Mouse (Mus musculus) limb, embryonic 13.5 days (tissue): ENCODE data around the gene Stk39. TPM values are rescaled to one million over a fixed set of nuclear protein-coding genes. Genes with fewer than 3 reads are reported as not detected.
"Not testable (repeated sequence)": the region's sequence is repeated elsewhere in the genome, so short reads cannot be mapped to it uniquely, and the experiment has no call there.

ENCODE experiments used
- ATAC-seq: fragments of 200-750 bp; cut with Nextera tagmentation; 2 replicates; pipeline ENCODE4 v1.8.0; 2017; ENCODE audit warnings: low read depth, moderate number of reproducible peaks, moderate TSS enrichment; ENCODE audit not compliant: low FRiP score
- H3K27ac ChIP-seq: fragments of 300-500 bp; sonication (generic); 2 replicates; pipeline ENCODE4 v1.5.1; 2015; ENCODE audit warnings: inconsistent platforms, mild to moderate bottlenecking, moderate library complexity
- H3K27me3 ChIP-seq: fragments of 300-500 bp; sonication (generic); 2 replicates; pipeline ENCODE4 v1.6.1; 2015; ENCODE audit warnings: mild to moderate bottlenecking, inconsistent platforms
- H3K36me3 ChIP-seq: fragments of 300-500 bp; sonication (generic); 2 replicates; pipeline ENCODE4 v1.6.1; 2015; ENCODE audit warnings: inconsistent platforms, mild to moderate bottlenecking, moderate library complexity
- H3K4me1 ChIP-seq: fragments of 300-500 bp; sonication (generic); 2 replicates; pipeline ENCODE4 v1.6.1; 2015; ENCODE audit warnings: inconsistent platforms
- H3K4me2 ChIP-seq: fragments of 300-500 bp; sonication (generic); replicated peaks from 2 replicates; pipeline ENCODE4 v1.6.1; 2015; ENCODE audit warnings: inconsistent platforms, mild to moderate bottlenecking, moderate library complexity
- H3K4me3 ChIP-seq: fragments of 300-500 bp; sonication (generic); 2 replicates; pipeline ENCODE4 v1.5.1; 2015; ENCODE audit warnings: moderate library complexity, mild to moderate bottlenecking, inconsistent platforms
- H3K9ac ChIP-seq: fragments of 300-500 bp; sonication (generic); 2 replicates; pipeline ENCODE4 v1.6.1; 2015; ENCODE audit warnings: mild to moderate bottlenecking, inconsistent platforms
- H3K9me3 ChIP-seq: fragments of 300-500 bp; sonication (generic); 2 replicates; pipeline ENCODE4 v1.6.1; 2016; ENCODE audit warnings: inconsistent platforms
- WGBS: fragments of 180-500 bp; shearing (Covaris S2); methylation state at CpG from one replicate; pipeline ENCODE4 v1.1.7; 2015; 5-methylcytosine and 5-hydroxymethylcytosine counted together
- polyA plus RNA-seq: library from polyadenylated mRNA; unstranded; fragments of >200 nt; fragmentation: Nextera tagmentation; extraction: Ambion mirVana; gene quantifications from 2 replicates; pipeline ENCODE4 v1.2.1, GENCODE M21; 2015

Gene Stk39
- polyA plus RNA-seq, 1 experiment from 2014 or later = 14.8 TPM

DNA sequence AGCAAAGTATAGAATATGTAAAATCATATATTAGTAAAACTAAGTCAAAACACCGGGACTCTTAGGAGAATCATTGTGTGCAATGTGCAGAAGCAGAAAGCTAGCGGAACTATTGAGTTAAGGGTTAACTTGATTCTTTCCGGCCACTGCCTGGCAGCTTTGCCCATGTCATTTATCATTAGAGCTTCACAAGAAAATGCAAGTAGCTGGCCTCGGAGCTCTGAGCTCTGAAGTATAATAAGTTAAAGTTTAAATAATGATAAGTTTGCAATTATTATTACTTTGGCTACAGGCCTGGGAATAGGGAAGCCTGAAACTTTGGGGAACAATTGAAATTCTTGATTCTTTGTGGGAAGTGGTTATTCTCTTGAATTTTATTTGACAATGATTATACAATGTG, 232.7 kb downstream of the Stk39 start:
- WGBS = 46% methylated on average over 4 of the region's 4 CpGs
- not testable (repeated sequence) for ATAC-seq

DNA sequence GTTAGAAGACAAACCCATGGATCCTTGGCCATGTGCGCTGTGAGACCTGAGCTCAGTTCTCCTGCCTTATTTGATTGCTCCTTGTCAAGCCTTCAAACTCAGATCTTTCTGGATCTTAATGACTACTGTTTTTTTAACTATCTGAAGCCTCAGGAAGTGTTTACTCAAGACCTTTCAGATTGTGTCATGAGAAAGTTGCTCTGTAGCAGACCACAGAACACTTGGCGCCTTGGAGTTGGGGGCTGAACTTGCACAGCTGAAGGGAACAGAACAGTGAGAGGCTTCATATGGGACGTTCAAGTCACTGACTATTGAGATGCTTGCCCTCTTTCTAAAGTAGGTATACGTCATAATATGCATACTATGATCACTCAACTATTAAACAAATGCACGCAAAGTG, 239.1 kb downstream of the Stk39 start:
- H3K4me2 ChIP-seq = no peak overlapping the region
- no peak for ATAC-seq
- no peaks in the 10 kb centered on the region for H3K27me3 ChIP-seq
- H3K9me3 ChIP-seq = no peaks in the 10 kb centered on the region
- H3K4me3 ChIP-seq = no peak overlapping the region
- no peak overlapping the region for H3K27ac ChIP-seq
- no peaks in the 10 kb centered on the region for H3K4me1 ChIP-seq
- no peak overlapping the region for H3K9ac ChIP-seq
- peaks cover 8% of the 10 kb centered on the region; the same call in 1 of the 2 replicates for H3K36me3 ChIP-seq
- 89% methylated on average over 5 of the region's 5 CpGs for WGBS

More for the DNA sequence above, 232.7 kb downstream of the Stk39 start:
- not testable (repeated sequence) for H3K4me1 ChIP-seq, H3K27me3 ChIP-seq, H3K4me2 ChIP-seq, H3K4me3 ChIP-seq, H3K9ac ChIP-seq, H3K36me3 ChIP-seq, H3K9me3 ChIP-seq, H3K27ac ChIP-seq

DNA sequence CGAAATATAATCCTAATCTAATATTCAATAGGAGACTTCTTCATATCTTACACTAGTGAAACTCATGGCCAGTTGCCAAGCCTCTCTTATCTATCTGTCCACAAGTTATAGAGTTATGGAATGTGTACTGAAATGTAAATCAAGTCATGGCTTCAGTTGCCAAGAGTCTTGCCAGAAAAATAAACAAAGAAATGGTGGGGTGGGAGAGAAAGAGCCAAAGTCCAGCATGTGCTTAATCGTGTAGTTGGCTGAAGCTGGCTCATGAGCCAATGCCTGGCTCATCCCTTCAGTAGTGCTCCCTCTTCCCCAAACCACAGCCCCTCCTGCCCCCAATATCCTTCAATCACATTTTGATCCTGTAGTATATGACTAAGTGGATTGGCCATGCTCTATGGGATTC, 242.2 kb downstream of the Stk39 start:
- Histone ChIP-seq H3K27ac (no peak overlapping the region), H3K27me3 (no peaks in the 10 kb centered on the region), H3K4me1 (no peaks in the 10 kb centered on the region), H3K36me3 (peaks cover 8% of the 10 kb centered on the region; the same call in 1 of the 2 replicates), H3K9ac (no peak overlapping the region), H3K4me3 (no peak overlapping the region), H3K4me2 (no peak overlapping the region), H3K9me3 (no peaks in the 10 kb centered on the region)
- 88% methylated on average over 2 of the region's 2 CpGs for WGBS
- no peak for ATAC-seq

DNA sequence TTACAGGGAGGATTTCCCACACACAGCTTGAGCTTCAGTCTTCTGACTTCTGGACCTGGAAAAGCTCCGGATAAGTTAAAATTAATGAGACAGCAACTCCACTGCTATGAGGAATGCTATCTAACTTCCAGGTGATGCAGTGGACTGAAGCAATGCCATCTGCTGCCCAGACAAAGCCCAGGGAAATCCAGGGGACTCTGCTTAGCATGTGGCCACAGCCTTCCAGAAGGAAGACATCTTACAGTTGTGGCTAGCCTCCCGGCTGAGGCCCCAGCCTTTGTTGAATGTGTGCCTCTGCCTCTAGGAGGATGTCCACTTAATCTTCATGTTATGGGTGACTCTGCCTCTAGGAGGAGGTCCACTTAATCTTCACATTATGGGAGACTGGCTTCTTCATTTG, 243.0 kb downstream of the Stk39 start:
- Histone ChIP-seq H3K27ac (no peak overlapping the region), H3K9me3 (no peaks in the 10 kb centered on the region), H3K36me3 (peaks cover 8% of the 10 kb centered on the region; the same call in 1 of the 2 replicates), H3K27me3 (no peaks in the 10 kb centered on the region), H3K4me2 (no peak overlapping the region), H3K9ac (no peak overlapping the region), H3K4me1 (no peaks in the 10 kb centered on the region), H3K4me3 (no peak overlapping the region)
- no peak for ATAC-seq
- 64% methylated on average over 2 of the region's 2 CpGs for WGBS

DNA sequence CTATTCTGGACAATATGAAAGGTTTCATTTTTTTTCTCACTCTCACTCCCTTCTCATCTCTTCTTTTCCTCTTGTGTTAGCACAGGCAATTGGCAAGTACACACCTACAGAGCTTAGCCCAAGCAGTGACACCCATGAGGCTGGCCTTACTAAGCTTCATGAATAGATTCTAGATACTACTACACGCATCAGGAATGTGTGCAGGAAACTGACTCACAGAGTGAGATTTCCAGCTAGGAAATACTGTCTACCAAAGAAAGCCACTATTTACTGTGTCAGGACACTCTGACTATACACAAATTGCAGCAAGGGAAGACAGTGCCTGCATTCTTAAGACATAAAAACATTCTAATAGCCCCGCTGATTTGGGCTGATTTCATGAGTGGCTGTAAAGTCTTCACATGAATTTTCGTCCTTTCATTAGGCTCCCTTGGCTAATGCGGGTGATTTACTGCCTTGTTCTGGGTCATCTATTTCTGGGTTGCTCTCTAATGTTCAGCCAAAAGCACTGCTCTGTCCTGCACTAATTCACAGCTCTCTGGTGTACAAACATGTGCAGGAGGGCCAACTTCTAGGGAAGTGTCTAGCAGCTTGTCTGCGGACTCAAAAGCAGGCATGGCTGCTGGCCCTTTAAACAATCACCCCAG, 249.7 kb downstream of the Stk39 start:
- Histone ChIP-seq H3K27ac (peak overlapping the region; percentile 44; the same call in 1 of the 2 replicates), H3K27me3 (no peaks in the 10 kb centered on the region), H3K9ac (no peak overlapping the region), H3K4me3 (no peak overlapping the region), H3K4me2 (no peak overlapping the region), H3K9me3 (no peaks in the 10 kb centered on the region), H3K36me3 (0 out of 2 replicates have a peak, but pooled peaks cover 5% of the 10 kb centered on the region), H3K4me1 (peaks cover 19% of the 10 kb centered on the region)
- WGBS = 27% methylated on average over 5 of the region's 5 CpGs
- peak; percentile 64 for ATAC-seq

DNA sequence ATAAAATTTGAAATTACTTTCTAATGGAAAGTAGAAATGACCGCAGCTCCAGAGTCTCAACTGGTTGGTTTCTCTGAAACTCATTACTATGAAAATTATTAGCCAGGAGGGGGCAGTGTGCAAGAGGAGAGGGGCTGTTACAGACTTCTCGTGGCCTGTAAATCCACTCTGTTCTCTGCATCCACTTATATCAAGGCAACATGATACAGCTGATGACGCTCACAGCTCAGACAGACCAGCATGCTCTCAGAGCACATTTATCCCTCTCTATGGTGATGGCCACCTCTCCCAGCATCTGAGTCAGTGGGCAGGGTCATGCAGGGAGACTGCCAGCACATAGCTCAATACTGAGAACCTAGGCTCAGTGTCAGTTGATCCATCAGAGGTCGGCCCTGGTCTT, 250.8 kb downstream of the Stk39 start:
- WGBS = 54% methylated on average over 4 of the region's 4 CpGs
- no peaks in the 10 kb centered on the region for H3K27me3 ChIP-seq
- H3K4me1 ChIP-seq = peaks cover 19% of the 10 kb centered on the region
- H3K27ac ChIP-seq = no peak overlapping the region
- no peaks in the 10 kb centered on the region for H3K9me3 ChIP-seq
- H3K4me3 ChIP-seq = no peak overlapping the region
- 0 out of 2 replicates have a peak, but pooled peaks cover 5% of the 10 kb centered on the region for H3K36me3 ChIP-seq
- no peak for ATAC-seq
- no peak overlapping the region for H3K4me2 ChIP-seq
- H3K9ac ChIP-seq = no peak overlapping the region

DNA sequence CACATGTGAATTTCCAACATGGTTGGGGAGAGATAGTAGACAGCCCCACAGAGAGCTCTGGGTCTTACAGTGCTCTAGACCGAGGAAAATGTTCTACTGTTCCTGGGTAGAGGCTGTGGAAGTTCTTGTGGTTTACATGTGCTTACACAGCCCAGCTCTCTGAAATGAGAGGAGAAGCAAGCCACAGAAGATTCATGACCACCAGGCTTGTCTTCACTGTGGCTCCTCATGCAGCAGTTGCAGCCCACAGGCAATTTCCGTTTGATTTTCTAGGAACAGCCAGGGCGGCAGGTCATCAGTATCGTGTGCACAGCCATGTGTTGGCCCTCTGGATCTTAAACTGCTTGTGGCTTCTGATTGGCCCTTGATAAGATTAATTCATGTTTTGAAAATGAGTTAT, 252.2 kb downstream of the Stk39 start:
- Histone ChIP-seq H3K4me1 (peaks cover 19% of the 10 kb centered on the region), H3K9me3 (no peaks in the 10 kb centered on the region), H3K4me2 (no peak overlapping the region), H3K27ac (no peak overlapping the region), H3K27me3 (no peaks in the 10 kb centered on the region), H3K9ac (no peak overlapping the region), H3K36me3 (0 out of 2 replicates have a peak, but pooled peaks cover 5% of the 10 kb centered on the region), H3K4me3 (no peak overlapping the region)
- ATAC-seq = no peak
- 79% methylated on average over 4 of the region's 4 CpGs for WGBS

DNA sequence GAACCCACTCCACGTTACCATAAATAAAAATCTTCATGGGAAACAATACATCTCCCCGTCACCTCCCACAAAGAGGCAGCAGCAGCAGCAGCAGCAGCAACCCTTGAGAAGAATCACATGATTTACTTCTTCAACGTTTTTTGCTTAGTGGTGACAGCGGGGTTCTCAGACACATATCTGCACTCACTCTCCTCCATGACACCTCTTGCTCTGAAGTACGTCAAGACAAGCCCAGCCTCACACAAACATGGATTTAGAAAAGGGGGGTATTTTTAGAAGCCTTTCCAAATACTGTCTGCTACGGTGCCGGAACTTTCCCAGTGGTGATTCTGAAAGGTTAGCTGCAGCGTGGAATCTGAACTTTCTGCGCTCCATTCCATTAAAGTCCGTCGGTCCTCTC, 256.9 kb downstream of the Stk39 start:
- 87% methylated on average over 11 of the region's 11 CpGs for WGBS
- H3K36me3 ChIP-seq = 0 out of 2 replicates have a peak, but pooled peaks cover 5% of the 10 kb centered on the region

DNA sequence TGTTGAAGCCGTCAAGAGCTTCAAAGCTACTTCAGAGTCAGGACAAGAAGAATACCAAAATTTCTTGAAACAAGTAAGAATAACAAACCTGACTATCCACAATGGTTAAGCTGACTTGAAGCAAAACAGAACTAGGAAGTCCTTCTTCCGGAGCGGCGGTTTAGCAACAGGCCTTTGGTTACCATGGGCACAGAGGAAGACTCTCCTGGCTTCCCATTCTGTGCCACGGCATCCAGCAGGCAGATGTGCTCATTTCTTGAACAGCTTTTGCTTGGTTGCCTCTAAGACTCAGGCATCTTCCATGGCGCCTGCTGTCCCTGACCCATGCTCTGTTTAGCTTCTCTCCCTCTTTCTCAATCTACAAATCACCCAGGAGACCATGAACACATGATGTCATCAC, 257.7 kb downstream of the Stk39 start:
- H3K4me1 ChIP-seq = 0 out of 2 replicates have a peak, but pooled peaks cover 4% of the 10 kb centered on the region
- H3K4me3 ChIP-seq = no peak overlapping the region
- H3K4me2 ChIP-seq = no peak overlapping the region
- H3K9ac ChIP-seq = no peak overlapping the region
- ATAC-seq = no peak
- H3K27ac ChIP-seq = no peak overlapping the region
- no peaks in the 10 kb centered on the region for H3K9me3 ChIP-seq
- H3K27me3 ChIP-seq = no peaks in the 10 kb centered on the region
- H3K36me3 ChIP-seq = 0 out of 2 replicates have a peak, but pooled peaks cover 5% of the 10 kb centered on the region
- 91% methylated on average over 6 of the region's 6 CpGs for WGBS

More for the DNA sequence above, 256.9 kb downstream of the Stk39 start:
- no peak overlapping the region for H3K4me3 ChIP-seq
- no peak overlapping the region for H3K27ac ChIP-seq
- H3K9ac ChIP-seq = no peak overlapping the region
- no peak overlapping the region for H3K4me2 ChIP-seq
- H3K9me3 ChIP-seq = no peaks in the 10 kb centered on the region
- no peak for ATAC-seq
- H3K4me1 ChIP-seq = 0 out of 2 replicates have a peak, but pooled peaks cover 4% of the 10 kb centered on the region
- no peaks in the 10 kb centered on the region for H3K27me3 ChIP-seq

DNA sequence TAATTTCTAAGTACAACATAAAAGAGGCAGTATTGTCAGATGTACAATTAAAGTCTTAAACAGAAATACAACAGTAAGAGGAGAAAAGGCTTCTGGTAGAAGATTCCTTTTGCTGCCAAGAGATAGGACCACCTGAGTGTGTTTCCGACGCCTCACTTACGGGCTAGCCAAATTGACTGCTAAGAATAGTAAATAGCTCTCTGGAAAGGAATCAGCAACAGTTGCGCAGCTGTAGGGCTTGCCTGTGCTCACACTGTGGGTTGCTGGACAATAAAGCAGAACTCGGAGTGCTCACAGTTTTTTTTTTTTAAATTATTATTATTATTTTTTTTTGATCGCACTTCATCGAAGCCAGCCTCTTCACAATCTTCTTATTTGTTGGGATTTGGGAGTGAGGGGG, 260.6 kb downstream of the Stk39 start:
- Histone ChIP-seq H3K4me2 (no peak overlapping the region), H3K4me1 (0 out of 2 replicates have a peak, but pooled peaks cover 4% of the 10 kb centered on the region), H3K27ac (no peak overlapping the region), H3K9ac (no peak overlapping the region), H3K27me3 (no peaks in the 10 kb centered on the region), H3K9me3 (no peaks in the 10 kb centered on the region), H3K4me3 (no peak overlapping the region), H3K36me3 (no peaks in the 10 kb centered on the region)
- WGBS = 71% methylated on average over 7 of the region's 7 CpGs
- ATAC-seq = no peak

DNA sequence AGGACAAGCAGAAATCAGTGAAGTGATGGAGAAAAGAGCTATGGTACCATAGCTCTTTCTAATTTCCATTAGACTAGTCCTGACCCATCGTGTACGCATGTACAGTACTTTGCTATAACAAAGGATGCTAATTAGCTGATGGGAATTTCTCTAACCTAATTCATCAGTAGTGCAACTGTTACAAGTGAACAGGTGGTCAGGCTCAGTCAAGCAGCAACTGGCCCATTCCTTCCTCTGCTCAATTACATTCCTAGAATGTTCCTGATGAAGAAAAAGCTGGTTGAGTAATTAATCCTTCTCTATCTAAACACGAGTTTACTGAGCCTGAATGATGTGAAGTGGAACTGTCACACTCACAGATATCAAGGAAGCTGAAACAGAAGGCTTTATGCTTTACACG, 275.8 kb downstream of the Stk39 start:
- no peaks in the 10 kb centered on the region for H3K27me3 ChIP-seq
- no peak overlapping the region for H3K4me2 ChIP-seq
- no peak overlapping the region for H3K9ac ChIP-seq
- H3K36me3 ChIP-seq = no peaks in the 10 kb centered on the region
- no peak for ATAC-seq
- no peak overlapping the region for H3K27ac ChIP-seq
- no peak overlapping the region for H3K4me3 ChIP-seq
- no peaks in the 10 kb centered on the region for H3K4me1 ChIP-seq
- no peaks in the 10 kb centered on the region for H3K9me3 ChIP-seq
- 66% methylated on average over 4 of the region's 4 CpGs for WGBS

DNA sequence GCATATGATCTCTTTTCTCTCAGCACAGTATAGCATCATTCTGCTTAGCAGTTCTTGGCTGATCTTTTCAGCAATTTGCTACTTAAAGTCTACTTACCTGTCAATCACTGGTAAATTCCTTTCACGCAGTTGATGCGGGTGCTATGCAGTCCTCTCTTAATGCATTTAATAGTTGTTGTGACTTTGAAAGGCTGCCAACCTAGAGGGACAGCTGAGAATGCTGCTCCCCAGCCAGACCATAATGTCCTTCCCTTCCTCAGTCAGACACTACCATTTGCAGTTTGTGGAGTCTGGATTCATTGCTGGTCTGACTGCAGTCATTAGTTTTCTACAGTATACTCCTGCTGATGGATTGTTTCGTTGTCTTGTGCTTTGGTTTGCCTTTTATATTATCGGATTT, 277.6 kb downstream of the Stk39 start:
- Histone ChIP-seq H3K4me3 (no peak overlapping the region), H3K4me2 (no peak overlapping the region), H3K36me3 (no peaks in the 10 kb centered on the region), H3K9ac (no peak overlapping the region), H3K9me3 (no peaks in the 10 kb centered on the region), H3K27me3 (no peaks in the 10 kb centered on the region), H3K27ac (no peak overlapping the region), H3K4me1 (no peaks in the 10 kb centered on the region)
- no peak for ATAC-seq
- 83% methylated on average over 4 of the region's 4 CpGs for WGBS

DNA sequence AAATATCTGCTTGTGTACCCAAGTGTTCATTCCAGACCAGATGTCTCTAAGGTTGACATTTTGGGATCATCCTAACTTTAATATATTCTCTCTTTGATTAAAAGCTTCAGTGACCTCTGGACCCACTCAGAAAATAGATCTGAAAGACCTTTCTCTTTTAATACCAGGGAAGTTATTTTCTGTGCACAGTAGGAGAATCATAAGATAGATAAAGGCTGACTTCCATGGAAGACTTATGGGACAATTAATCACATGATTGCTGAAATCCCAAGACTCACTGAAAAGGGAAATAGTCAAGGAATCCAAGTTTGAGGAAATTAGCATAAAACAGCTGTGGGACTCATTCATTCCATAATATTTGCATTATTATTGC, 278.6 kb downstream of the Stk39 start:
- Histone ChIP-seq H3K4me3 (no peak overlapping the region), H3K27me3 (no peaks in the 10 kb centered on the region), H3K4me1 (no peaks in the 10 kb centered on the region), H3K9me3 (no peaks in the 10 kb centered on the region), H3K36me3 (no peaks in the 10 kb centered on the region), H3K4me2 (no peak overlapping the region), H3K9ac (no peak overlapping the region), H3K27ac (no peak overlapping the region)
- ATAC-seq = no peak
